Mouse (Mus musculus) liver, embryonic 14.5 days (tissue): ENCODE data around the gene Ptprcap.

ENCODE experiments used
- CTCF ChIP-seq: IDR thresholded peaks from 2 replicates; pipeline ENCODE4 v1.5.1; 2016; ENCODE audit warnings: antibody characterized with exemption, low read depth, control low read depth
- EP300 ChIP-seq: IDR thresholded peaks from 2 replicates; pipeline ENCODE4 v1.6.1; 2016; ENCODE audit warnings: antibody characterized with exemption, low read depth

DNA sequence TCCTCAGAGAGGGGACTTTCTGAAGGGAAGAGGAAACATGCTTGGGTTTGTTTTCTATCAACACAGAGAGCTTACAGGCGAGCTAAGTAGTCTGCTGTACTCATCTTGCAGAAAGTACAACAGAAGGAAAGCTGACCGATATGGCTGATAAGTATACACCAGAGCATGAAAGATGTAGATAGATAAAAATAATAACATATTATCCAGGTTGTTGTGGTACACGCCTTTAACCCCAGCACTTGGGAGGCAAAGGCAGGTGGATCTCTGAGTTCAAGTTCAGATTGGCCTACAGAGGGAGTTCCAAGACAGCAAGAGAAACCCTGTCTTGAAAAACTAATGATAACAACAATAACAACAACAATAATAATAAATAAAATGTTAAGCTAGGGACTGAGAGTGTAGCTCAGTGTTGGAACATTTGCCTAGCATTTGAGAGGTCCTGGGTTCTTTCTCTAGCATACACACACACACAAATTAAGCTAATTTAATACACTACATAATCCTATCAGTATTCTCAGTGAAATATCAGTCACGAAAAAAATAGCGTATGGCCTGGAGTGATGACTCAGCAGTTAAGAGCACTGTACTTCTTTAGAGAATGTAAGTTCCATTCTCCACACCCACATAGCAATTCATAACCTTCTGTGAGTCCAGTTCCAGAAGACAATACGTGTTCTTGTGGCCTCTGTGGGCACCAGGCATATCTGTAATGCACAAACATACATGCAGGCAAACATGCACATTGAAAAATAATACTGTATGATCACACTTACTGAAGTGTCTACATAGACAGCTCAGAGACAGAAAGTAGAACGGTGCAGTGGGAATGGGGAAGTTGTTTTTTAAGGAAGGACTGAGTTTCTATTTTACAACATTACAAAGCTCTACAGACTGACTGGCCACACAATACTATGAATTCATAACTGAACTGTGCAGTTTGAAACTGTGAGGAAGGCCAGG lies 30.7 kb upstream of the Ptprcap start:
- TF ChIP-seq CTCF: peak; percentile 30; the same call in 1 of the 2 replicates
- TF ChIP-seq EP300: no peak
